Mouse (Mus musculus): ENCODE measurements around the gene Vdac1.
"Not testable (repeated sequence)": the region's sequence is repeated elsewhere in the genome, so short reads cannot be mapped to it uniquely, and the experiment has no call there.

The Vdac1 gene

GRCm38 (mm10) chr11:52343162-52343561, 17.5 kb upstream of the Vdac1 start:
- in situ Hi-C loops (cut with MboI, MseI), result loop anchor here (10.0 kb wide), 1 partner anchor 48 kb away; no protein-coding TSS in a partner anchor

GRCm38 (mm10) chr11:52344991-52345777, 15.5 kb upstream of the Vdac1 start:
- in situ Hi-C loops (cut with MboI, MseI), result loop anchor here (5.0 to 10.0 kb wide), 2 partner anchors 50 to 88 kb away; no protein-coding TSS in a partner anchor

GRCm38 (mm10) chr11:52345939-52346634, 14.6 kb upstream of the Vdac1 start:
- in situ Hi-C loops (cut with MboI, MseI), result loop anchor here (5.0 to 10.0 kb wide), 2 partner anchors 51 to 89 kb away; no protein-coding TSS in a partner anchor

GRCm38 (mm10) chr11:52346635-52347005, 14.0 kb upstream of the Vdac1 start:
- in situ Hi-C loops (cut with MboI, MseI), result loop anchor here (5.0 to 10.0 kb wide), 2 partner anchors 52 to 89 kb away; no protein-coding TSS in a partner anchor

GRCm38 (mm10) chr11:52348156-52348555, 12.5 kb upstream of the Vdac1 start:
- in situ Hi-C loops (cut with MboI, MseI), result loop anchor here (5.0 to 10.0 kb wide), 2 partner anchors 53 to 91 kb away; no protein-coding TSS in a partner anchor

- in situ Hi-C loops (cut with MboI, MseI), result loop anchor here (5.0 to 10.0 kb wide), 2 partner anchors 54 to 91 kb away; no protein-coding TSS in a partner anchor
Measured at GRCm38 (mm10) chr11:52348724-52349123, 11.9 kb upstream of the Vdac1 start.

- in situ Hi-C loops (cut with MboI, MseI), result no loop called here
Measured at GRCm38 (mm10) chr11:52350924-52351323, 9.7 kb upstream of the Vdac1 start.

GRCm38 (mm10) chr11:52352271-52352670, 8.4 kb upstream of the Vdac1 start:
- in situ Hi-C loops (cut with MboI, MseI), result no loop called here

- in situ Hi-C loops (cut with MboI, MseI), result no loop called here
Measured at GRCm38 (mm10) chr11:52354644-52355043, 6.0 kb upstream of the Vdac1 start.

GRCm38 (mm10) chr11:52355601-52356000, 5.1 kb upstream of the Vdac1 start:
- in situ Hi-C loops (cut with MboI, MseI), result no loop called here

- in situ Hi-C loops (cut with MboI, MseI), result not testable (repeated sequence)
Measured at GRCm38 (mm10) chr11:52357091-52357490, 3.6 kb upstream of the Vdac1 start.

GRCm38 (mm10) chr11:52358520-52358919, 2.1 kb upstream of the Vdac1 start:
- in situ Hi-C loops (cut with MboI, MseI), result no loop called here

GRCm38 (mm10) chr11:52359686-52360470, 782 bp upstream of the Vdac1 start:
- in situ Hi-C loops (cut with MboI, MseI), result no loop called here

GRCm38 (mm10) chr11:52361287-52361921, 744 bp downstream of the Vdac1 start:
- in situ Hi-C loops (cut with MboI, MseI), result no loop called here

- in situ Hi-C loops (cut with MboI, MseI), result no loop called here
Measured at GRCm38 (mm10) chr11:52364376-52364775, 3.7 kb downstream of the Vdac1 start.

GRCm38 (mm10) chr11:52365143-52365542, 4.5 kb downstream of the Vdac1 start:
- in situ Hi-C loops (cut with MboI, MseI), result no loop called here

- in situ Hi-C loops (cut with MboI, MseI), result no loop called here
Measured at GRCm38 (mm10) chr11:52366358-52366757, 5.7 kb downstream of the Vdac1 start.

GRCm38 (mm10) chr11:52368176-52368985, 7.7 kb downstream of the Vdac1 start:
- in situ Hi-C loops (cut with MboI, MseI), result no loop called here

GRCm38 (mm10) chr11:52369252-52370134, 8.8 kb downstream of the Vdac1 start:
- in situ Hi-C loops (cut with MboI, MseI), result no loop called here

GRCm38 (mm10) chr11:52370135-52370452, 9.4 kb downstream of the Vdac1 start:
- in situ Hi-C loops (cut with MboI, MseI), result no loop called here
